Mouse (Mus musculus) c-Kit-positive CD71-negative TER-119-negative erythroid progenitor cells, embryonic 14.5 days (primary cell): Measurements from ENCODE around the gene Rhou.

Experiments used
- DNase-seq: peaks from one replicate; pipeline ENCODE4 v3.0.0-alpha.2; 2013; ENCODE audit warnings: low read depth

The Rhou gene

GRCm38 (mm10) chr8:123692165-123692962 lies 38.6 kb downstream of the Rhou start:
- DNase-seq: no peak

GRCm38 (mm10) chr8:123696167-123696566 lies 42.4 kb downstream of the Rhou start:
- no peak for DNase-seq

GRCm38 (mm10) chr8:123697329-123697728 lies 43.6 kb downstream of the Rhou start:
- DNase-seq: no peak

GRCm38 (mm10) chr8:123700399-123701070 lies 46.8 kb downstream of the Rhou start:
- DNase-seq: no peak

GRCm38 (mm10) chr8:123701952-123702587 lies 48.3 kb downstream of the Rhou start:
- DNase-seq: no peak

GRCm38 (mm10) chr8:123705376-123705775 lies 51.6 kb downstream of the Rhou start:
- no peak for DNase-seq

GRCm38 (mm10) chr8:123707137-123707536 lies 53.4 kb downstream of the Rhou start:
- no peak for DNase-seq

GRCm38 (mm10) chr8:123708729-123709128 lies 55.0 kb downstream of the Rhou start:
- DNase-seq: no peak

GRCm38 (mm10) chr8:123710335-123710734 lies 56.6 kb downstream of the Rhou start:
- no peak for DNase-seq
